ENCODE assay signal across 18 mouse cellular contexts in genomic region chr14:44086588-44086987, GRCm38 (mm10). TPM values are rescaled to one million over a fixed set of nuclear protein-coding genes. Genes with fewer than 3 reads are reported as not detected.
A peak's percentile ranks its signal among the peaks of the same experiment; 100 is the strongest.
ATAC-seq lines count a peak whose summit lies in the region.
"Had no signal": no experiment of that assay in that cellular context is flagged by ENCODE, and none has a peak within 500 bp of the region (broad histone marks: within the 10 kb centered on the region; RNA-seq: fewer than 3 reads in every experiment).

No protein-coding gene starts in this region.

- ATAC-seq in common myeloid progenitor, adult 5-6 weeks (replicated peaks; ENCODE audit: low read depth, poor library complexity, severe bottlenecking), result peak; percentile 58
- peak; percentile 78 for ATAC-seq in granulocyte monocyte progenitor cell, adult 5-6 weeks (replicated peaks; ENCODE audit: poor library complexity, severe bottlenecking)
- ATAC-seq in megakaryocyte, adult 5-6 weeks (ENCODE audit: poor library complexity, severe bottlenecking), result peak; percentile 86
- ATAC-seq in megakaryocyte progenitor cell, adult 5-6 weeks (replicated peaks; ENCODE audit: poor library complexity), result peak; percentile 57
- peak; percentile 83 for ATAC-seq in monocyte, adult 5-6 weeks (replicated peaks; ENCODE audit: insufficient number of reproducible peaks, low FRiP score, low TSS enrichment, poor library complexity, severe bottlenecking)
- ATAC-seq in neutrophil, adult 5-6 weeks (ENCODE audit: extremely low read depth, insufficient number of reproducible peaks, low FRiP score, poor library complexity, severe bottlenecking), result peak; percentile 47; the same call in 1 of the 2 replicates

RNA-seq across cellular contexts. Expression of gene Ear2, which starts 15.9 kb away (rescaled TPM):
- total RNA-seq in common myeloid progenitor, adult 5-6 weeks (2017), result 6.4 and 7.2 TPM in 2 replicates
- total RNA-seq in granulocyte monocyte progenitor cell, adult 5-6 weeks (2014; fragmentation: Nextera tagmentation), result not detected in 2 replicates
- total RNA-seq in granulocyte monocyte progenitor cell, adult 5-6 weeks (2017), result 7.2 and 9.9 TPM in 2 replicates
- total RNA-seq in megakaryocyte, adult 5-6 weeks (2015), result 323 and 334 TPM in 2 replicates
- 586 and 674 TPM in 2 replicates for total RNA-seq in megakaryocyte, adult 5-6 weeks (2017)
- total RNA-seq in megakaryocyte progenitor cell, adult 5-6 weeks (2015), result 8.2 and 25.7 TPM in 2 replicates
- total RNA-seq in megakaryocyte progenitor cell, adult 5-6 weeks (2017), result 11.1 and 20.4 TPM in 2 replicates
- 1,412 to 3,555 TPM (median 3,137 TPM) in 3 replicates for total RNA-seq in monocyte, adult 5-6 weeks (2017)
- 13.2 and 22.7 TPM in 2 replicates for total RNA-seq in neutrophil, adult 5-6 weeks (2017)
- total RNA-seq: CH12.LX, ES-E14, G1E, MEL had no signal

RNA-seq across cellular contexts. Expression of gene Gm3327, which starts 37.1 kb away (rescaled TPM):
- total RNA-seq in common myeloid progenitor, adult 5-6 weeks (2017), result not detected in 2 replicates
- not detected in 2 replicates for total RNA-seq in granulocyte monocyte progenitor cell, adult 5-6 weeks (2014; fragmentation: Nextera tagmentation)
- total RNA-seq in granulocyte monocyte progenitor cell, adult 5-6 weeks (2017), result not detected in 2 replicates
- not detected in 2 replicates for total RNA-seq in megakaryocyte, adult 5-6 weeks (2015)
- total RNA-seq in megakaryocyte, adult 5-6 weeks (2017), result not detected in 2 replicates
- not detected in 2 replicates for total RNA-seq in megakaryocyte progenitor cell, adult 5-6 weeks (2015)
- total RNA-seq in megakaryocyte progenitor cell, adult 5-6 weeks (2017), result not detected in 2 replicates
- not detected in 3 replicates for total RNA-seq in monocyte, adult 5-6 weeks (2017)
- total RNA-seq in neutrophil, adult 5-6 weeks (2017), result not detected in 2 replicates
- total RNA-seq: adrenal gland, adult 18-20 months; adrenal gland, adult 2 months; adrenal gland, adult 8-10 months; adrenal gland, postnatal 10 days; adrenal gland, postnatal 14 days; adrenal gland, postnatal 25 days; adrenal gland, postnatal 36 days; adrenal gland, postnatal 4 days; CH12.LX; ES-E14; MEL had no signal

Comparison
In these comparisons a context has a peak if more than half of its experiments do, and no peak if none do; other contexts are left out.
1. Peak in every context shown above with its lines: ATAC-seq.
2. RNA of gene Ear2, which starts 15.9 kb away (total RNA-seq): 1,412 to 3,555 TPM in monocyte, adult 5-6 weeks and 323 to 674 TPM in megakaryocyte, adult 5-6 weeks; 8.2 to 25.7 TPM in megakaryocyte progenitor cell, adult 5-6 weeks, 13.2 to 22.7 TPM in neutrophil, adult 5-6 weeks, 7.2 to 9.9 TPM in granulocyte monocyte progenitor cell, adult 5-6 weeks and 6.4 to 7.2 TPM in common myeloid progenitor, adult 5-6 weeks; every median in the first group is over 10 times any median in the second.